Mouse (Mus musculus) liver, embryonic 12.5 days (tissue): ENCODE measurements around the gene Nagk. TPM values are rescaled to one million over a fixed set of nuclear protein-coding genes. Genes with fewer than 3 reads are reported as not detected.

Experiments
- polyA plus RNA-seq: library from polyadenylated mRNA; unstranded; fragments of >200 nt; fragmentation: Nextera tagmentation; extraction: Ambion mirVana; gene quantifications from 2 replicates; pipeline ENCODE4 v1.2.1, GENCODE M21; 2016

The Nagk gene
- polyA plus RNA-seq, 1 experiment from 2014 or later: 15.8 TPM

Other genes starting within 250 kb of the Nagk start
- 11.7 and 13.4 TPM in 2 replicates for gene Stambp, start 222.3 kb upstream of the Nagk start, polyA plus RNA-seq
- 2.1 and 2.9 TPM in 2 replicates for gene Clec4f, start 138.8 kb upstream of the Nagk start, polyA plus RNA-seq
- 0.11 TPM in 1 of 2 replicates, not detected in the other for gene Cd207, start 117.1 kb upstream of the Nagk start, polyA plus RNA-seq
- not detected in 2 replicates for gene Vax2, start 83.7 kb upstream of the Nagk start, polyA plus RNA-seq
- gene Atp6v1b1, start 52.0 kb upstream of the Nagk start, polyA plus RNA-seq: not detected in 2 replicates
- gene Ankrd53, start 32.3 kb upstream of the Nagk start, polyA plus RNA-seq: not detected in 2 replicates
- gene Tex261, start 19.2 kb upstream of the Nagk start, polyA plus RNA-seq: 54.6 and 56.1 TPM in 2 replicates
- gene Paip2b, start 36.8 kb downstream of the Nagk start, polyA plus RNA-seq: 4.3 and 4.9 TPM in 2 replicates
- gene Zfp638, start 72.1 kb downstream of the Nagk start, polyA plus RNA-seq: 29.7 and 30.5 TPM in 2 replicates
- gene Dysf, start 213.6 kb downstream of the Nagk start, polyA plus RNA-seq: 2.8 and 3.4 TPM in 2 replicates